Mouse (Mus musculus) mature B cell (primary cell): ENCODE results near the gene Secisbp2l.

Experiments
- in situ Hi-C: fragments of 300-500 bp; cut with MboI; formaldehyde crosslinking; loops from 2 replicates; pipeline ENCODE4 v1.14.3; 2019

Secisbp2l gene

GRCm38 (mm10) chr2:125784392-125784791 is 1.7 kb upstream of the Secisbp2l start:
- in situ Hi-C loops, result no loop called here

GRCm38 (mm10) chr2:125783868-125784267 is 1.2 kb upstream of the Secisbp2l start:
- in situ Hi-C loops, result no loop called here

- in situ Hi-C loops, result no loop called here
Observed at GRCm38 (mm10) chr2:125781978-125782718, 522 bp downstream of the Secisbp2l start.

- in situ Hi-C loops, result no loop called here
Observed at GRCm38 (mm10) chr2:125781006-125781405, 1.7 kb downstream of the Secisbp2l start.

GRCm38 (mm10) chr2:125778380-125778779 is 4.3 kb downstream of the Secisbp2l start:
- in situ Hi-C loops, result no loop called here

- in situ Hi-C loops, result no loop called here
Observed at GRCm38 (mm10) chr2:125777018-125777417, 5.7 kb downstream of the Secisbp2l start.

GRCm38 (mm10) chr2:125775661-125776060 is 7.0 kb downstream of the Secisbp2l start:
- in situ Hi-C loops, result no loop called here

- in situ Hi-C loops, result no loop called here
Observed at GRCm38 (mm10) chr2:125774846-125775245, 7.8 kb downstream of the Secisbp2l start.

GRCm38 (mm10) chr2:125765029-125765428 is 17.6 kb downstream of the Secisbp2l start:
- in situ Hi-C loops, result no loop called here

- in situ Hi-C loops, result no loop called here
Observed at GRCm38 (mm10) chr2:125764531-125764930, 18.1 kb downstream of the Secisbp2l start.

- in situ Hi-C loops, result no loop called here
Observed at GRCm38 (mm10) chr2:125749330-125749729, 33.3 kb downstream of the Secisbp2l start.

- in situ Hi-C loops, result no loop called here
Observed at GRCm38 (mm10) chr2:125739338-125739737, 43.3 kb downstream of the Secisbp2l start.

GRCm38 (mm10) chr2:125738718-125739117 is 44.0 kb downstream of the Secisbp2l start:
- in situ Hi-C loops, result no loop called here

- in situ Hi-C loops, result no loop called here
Observed at GRCm38 (mm10) chr2:125736025-125736343, 46.7 kb downstream of the Secisbp2l start.

GRCm38 (mm10) chr2:125735333-125736024 is 47.2 kb downstream of the Secisbp2l start:
- in situ Hi-C loops, result no loop called here

GRCm38 (mm10) chr2:125734741-125735140 is 47.9 kb downstream of the Secisbp2l start:
- in situ Hi-C loops, result no loop called here

GRCm38 (mm10) chr2:125731763-125732560 is 50.7 kb downstream of the Secisbp2l start:
- in situ Hi-C loops, result no loop called here

GRCm38 (mm10) chr2:125724546-125725114 is 58.0 kb downstream of the Secisbp2l start:
- in situ Hi-C loops, result no loop called here

GRCm38 (mm10) chr2:125724086-125724430 is 58.6 kb downstream of the Secisbp2l start, which contains the start of gene Shc4:
Gene Shc4 (minus strand): TSS chr2:125724148.
- in situ Hi-C loops, result no loop called here

- in situ Hi-C loops, result no loop called here
Observed at GRCm38 (mm10) chr2:125723408-125724085, 59.1 kb downstream of the Secisbp2l start.

- in situ Hi-C loops, result no loop called here
Observed at GRCm38 (mm10) chr2:125723086-125723407, 59.6 kb downstream of the Secisbp2l start.

GRCm38 (mm10) chr2:125716599-125716998 is 66.1 kb downstream of the Secisbp2l start:
- in situ Hi-C loops, result no loop called here
